Mouse (Mus musculus) mouse trophoblast stem cell (cell line): ENCODE data around the gene Tcf25.
"Not testable (repeated sequence)": the region's sequence is repeated elsewhere in the genome, so short reads cannot be mapped to it uniquely, and the experiment has no call there.

Experiments
- in situ Hi-C, 2 experiments: fragments of 300-500 bp; cut with MseI, MboI; formaldehyde crosslinking; loops; 2 replicates in 1 of 2; 3 replicates in 1 of 2; pipeline ENCODE4 v1.15.1; 2025

Gene Tcf25

DNA sequence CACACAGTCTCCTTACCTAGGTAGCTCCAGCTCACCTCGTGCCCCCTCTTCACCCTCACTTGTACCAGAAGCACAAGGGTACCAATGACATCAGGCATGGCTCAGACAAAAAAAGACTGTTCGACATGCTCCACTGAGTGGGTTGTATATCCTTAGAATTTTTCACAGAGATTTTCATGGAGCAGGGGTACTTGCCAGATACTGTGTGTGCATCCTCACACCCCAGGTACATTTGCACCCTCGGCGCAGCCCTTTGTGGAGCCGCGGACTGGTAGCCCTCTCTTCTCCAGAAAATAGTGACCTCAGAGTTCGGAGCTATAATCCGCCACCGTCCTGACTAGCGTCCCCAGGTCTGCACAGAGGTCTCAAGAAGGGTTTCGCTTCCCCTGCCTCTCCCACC, 37.2 kb downstream of the Tcf25 start:
- in situ Hi-C loops = no loop called here

DNA sequence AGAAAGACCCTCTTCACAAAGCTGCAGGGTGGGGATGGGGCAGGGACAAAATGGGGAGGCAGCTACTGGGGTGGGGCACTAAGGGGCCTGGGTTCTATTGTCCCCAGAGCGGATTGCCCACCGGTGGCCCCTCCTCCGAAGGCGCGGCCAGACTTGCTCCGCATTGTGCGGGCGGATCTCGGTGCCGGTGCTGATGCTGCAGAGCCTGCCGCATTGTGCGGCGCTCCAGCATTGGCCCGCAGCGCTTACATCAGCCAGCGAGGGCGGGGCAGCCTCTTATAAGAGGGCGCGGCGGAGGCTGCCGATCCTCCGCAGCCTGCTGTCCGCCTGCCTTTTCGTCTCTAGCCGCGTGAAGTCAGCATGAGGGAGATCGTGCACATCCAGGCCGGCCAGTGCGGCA, 37.7 kb downstream of the Tcf25 start, which contains the start of gene Tubb3:
Tubb3 (plus strand) TSS at position 179 of the 400 bp plus-strand sequence.
- in situ Hi-C loops = no loop called here

DNA sequence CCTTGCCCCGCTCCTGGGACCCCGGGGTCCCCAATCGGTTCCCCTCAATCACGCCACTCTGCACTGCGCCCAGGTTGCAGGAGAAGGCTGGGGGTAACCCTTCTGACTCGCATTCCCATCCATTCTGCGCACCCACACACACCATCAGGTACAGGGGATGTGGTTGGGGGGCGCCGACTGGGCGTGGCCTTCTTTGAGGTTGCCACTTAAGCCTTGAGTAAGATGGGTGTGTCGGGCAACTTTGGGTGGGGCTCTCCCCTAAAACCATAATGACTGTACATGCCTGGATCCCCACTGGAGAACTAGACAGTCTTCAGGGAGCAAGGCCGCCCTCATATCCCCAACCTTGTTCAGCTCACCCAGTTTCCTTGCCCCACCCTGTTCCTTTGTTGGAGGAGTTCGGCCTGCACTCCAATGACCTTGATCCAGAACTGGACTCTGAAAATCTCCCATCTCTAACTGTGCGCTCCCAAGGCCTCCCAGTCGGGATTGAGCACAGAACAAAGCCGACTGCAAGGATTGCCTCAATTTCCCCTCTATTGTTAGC, 38.3 kb downstream of the Tcf25 start:
- in situ Hi-C loops = no loop called here

DNA sequence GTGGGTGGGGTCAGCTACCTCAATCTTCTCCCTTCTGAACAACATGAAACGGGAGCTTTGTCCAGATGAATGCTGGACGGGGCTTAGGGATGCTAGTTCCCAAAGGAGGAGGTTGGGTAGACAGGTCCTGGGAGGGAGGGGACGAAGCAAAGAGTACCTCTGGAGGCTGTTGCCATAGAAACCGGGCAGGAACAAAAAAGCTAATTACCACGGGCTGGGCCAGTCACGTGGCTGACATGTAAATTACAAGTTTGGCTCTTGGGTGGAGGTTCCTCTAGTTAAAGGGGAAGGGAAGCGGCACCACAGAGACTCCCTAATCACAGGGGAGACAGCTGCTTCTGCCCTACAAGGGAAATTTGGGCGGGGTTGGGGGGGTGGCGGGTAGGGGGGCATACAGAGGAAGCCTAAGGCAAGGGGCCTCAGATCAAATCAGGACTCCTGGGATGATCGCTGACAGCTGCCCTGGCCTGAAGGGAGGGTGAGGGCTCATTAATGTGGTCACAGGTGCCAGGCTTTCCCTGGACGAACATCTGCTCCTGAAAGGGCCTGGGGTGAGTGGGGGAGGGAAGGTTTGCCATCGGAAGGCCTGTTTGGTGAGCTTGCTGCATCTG, 39.1 kb downstream of the Tcf25 start:
- in situ Hi-C loops = no loop called here

DNA sequence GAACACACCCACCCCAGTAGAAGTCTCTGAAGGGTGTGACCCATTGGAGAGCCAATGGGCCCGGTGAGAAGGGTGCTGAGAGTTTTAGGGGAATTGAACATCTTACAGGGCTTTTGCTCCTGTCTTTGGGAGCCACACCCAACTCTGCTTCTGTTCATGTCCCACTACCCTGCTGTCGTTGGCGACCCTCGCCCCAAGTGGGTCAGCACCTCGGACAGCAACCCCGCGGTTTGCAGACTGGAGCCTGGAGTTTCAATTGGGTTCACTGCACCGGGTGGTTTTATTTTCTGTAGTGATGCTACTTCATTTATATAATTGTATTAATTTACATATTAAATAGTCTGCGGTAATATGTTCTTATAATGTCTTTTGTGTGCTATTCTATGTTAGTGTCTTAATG, 40.7 kb downstream of the Tcf25 start:
- in situ Hi-C loops = no loop called here

DNA sequence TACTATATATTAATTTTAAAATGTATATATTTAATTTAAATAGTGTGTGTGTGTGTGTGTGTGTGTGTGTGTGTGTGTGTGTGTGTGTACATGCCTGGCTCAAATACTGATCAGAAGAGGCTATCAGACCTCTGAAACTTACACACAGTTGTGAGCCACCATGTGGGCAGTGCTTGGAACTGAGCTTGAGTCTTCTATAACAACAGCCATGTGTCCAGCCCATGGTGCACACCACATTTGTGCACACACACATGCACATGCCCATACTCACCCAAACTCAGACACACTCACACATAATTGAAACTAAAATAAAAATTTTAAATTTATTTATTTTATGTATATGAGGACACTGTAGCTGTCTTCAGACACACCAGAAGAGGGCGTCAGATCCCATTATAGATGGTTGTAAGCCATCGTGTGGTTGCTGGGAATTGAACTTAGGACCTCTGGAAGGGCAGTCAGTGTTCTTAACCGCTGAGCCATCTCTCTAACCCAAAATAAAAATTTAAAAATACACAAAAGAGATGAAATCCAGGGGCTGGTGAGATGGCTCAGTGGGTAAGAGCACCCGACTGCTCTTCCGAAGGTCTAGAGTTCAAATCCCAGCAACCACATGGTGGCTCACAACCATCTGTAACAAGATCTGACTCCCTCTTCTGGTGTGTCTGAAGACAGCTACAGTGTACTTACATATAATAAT, 41.6 kb downstream of the Tcf25 start:
- in situ Hi-C loops = not testable (repeated sequence)

DNA sequence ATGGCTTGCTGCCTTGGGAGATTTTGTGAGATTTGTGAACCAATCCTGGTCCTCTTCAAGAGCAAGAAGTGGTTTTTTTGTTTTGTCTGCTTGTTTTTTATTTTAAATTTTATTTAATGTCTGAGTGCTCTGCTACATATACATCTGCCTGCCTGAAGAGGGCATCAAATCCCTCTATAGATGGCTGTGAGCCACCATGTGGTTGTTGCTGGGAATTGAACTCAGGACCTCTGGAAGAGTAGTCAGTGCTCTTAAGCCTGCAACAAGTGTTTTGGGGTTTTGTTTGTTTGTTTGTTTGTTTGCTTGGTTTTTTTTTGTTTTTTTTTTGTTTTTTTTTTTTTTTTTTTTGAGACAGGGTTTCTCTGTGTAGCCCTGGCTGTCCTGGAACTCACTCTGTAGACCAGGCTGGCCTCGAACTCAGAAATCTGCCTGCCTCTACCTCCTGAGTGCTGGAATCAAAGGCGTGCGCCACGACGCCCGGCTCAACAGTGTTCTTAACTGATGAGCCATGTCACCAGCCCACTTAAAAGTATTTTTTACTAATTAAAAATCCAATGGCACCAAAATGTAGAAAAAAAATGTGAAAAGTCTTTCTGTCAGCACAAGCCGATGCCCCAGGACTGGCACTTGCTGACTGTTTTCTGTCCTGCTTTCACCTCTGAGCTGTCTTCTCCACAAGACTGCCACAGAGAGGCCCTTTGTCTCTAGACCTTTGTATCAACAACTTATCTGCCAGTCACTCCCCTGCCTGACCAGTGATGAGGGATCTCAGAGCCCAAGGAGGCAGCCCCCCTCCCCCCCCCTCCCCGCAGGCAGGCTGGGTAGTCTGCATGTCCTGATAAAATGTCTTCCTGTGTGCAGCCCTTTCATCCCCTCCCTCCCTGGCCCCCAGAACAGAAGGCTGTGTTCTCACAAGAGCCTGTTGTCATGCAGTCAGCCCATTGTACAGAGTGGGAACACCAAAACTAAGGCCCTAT, 42.7 kb downstream of the Tcf25 start:
- in situ Hi-C loops = no loop called here

DNA sequence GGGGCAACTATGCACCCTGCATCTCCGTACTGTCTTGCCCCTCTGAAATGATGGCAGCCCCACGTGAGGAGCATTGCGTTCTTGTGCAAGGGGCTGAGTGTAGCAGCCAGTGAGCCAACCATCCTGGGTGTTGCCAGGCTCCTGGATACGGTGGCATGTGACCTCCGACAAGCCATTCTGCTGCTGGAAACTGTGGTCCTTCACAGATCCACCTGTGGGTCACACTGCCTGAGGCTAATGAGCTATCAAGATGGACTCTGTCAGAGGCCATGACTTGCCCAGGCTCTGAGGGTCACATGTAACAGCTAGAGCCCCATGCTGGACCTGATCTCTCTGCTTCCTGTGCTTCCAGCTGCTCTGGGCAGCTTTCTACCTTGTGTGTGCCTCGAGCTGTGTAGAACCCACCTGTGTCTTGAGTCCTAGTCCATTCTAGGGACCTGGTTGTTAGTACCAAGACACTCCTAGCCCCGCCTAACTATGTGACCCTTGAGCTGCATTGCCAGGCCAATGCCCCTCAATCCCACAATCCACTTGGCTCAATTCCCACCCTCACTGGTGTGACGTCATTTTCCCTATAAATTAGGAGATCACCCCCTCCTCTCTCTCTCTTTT, 43.5 kb downstream of the Tcf25 start:
- in situ Hi-C loops = no loop called here

DNA sequence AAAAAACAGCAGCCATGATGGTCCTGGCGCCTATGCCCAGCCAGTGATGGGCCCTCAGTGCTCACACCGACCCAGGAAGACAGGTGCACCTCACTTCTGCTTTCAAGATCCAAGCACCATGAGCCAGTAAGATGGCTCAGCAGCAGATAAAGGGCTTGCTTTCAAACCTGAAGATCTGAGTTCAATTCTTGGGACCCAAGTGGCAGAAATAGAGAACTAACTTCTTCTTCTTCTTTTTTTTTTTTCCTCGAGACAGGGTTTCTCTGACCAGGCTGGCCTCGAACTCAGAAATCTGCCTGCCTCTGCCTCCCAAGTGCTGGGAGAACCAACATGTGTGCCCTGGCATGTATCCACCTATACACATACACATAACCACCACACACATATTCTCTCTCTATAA, 46.2 kb downstream of the Tcf25 start:
- in situ Hi-C loops = no loop called here

DNA sequence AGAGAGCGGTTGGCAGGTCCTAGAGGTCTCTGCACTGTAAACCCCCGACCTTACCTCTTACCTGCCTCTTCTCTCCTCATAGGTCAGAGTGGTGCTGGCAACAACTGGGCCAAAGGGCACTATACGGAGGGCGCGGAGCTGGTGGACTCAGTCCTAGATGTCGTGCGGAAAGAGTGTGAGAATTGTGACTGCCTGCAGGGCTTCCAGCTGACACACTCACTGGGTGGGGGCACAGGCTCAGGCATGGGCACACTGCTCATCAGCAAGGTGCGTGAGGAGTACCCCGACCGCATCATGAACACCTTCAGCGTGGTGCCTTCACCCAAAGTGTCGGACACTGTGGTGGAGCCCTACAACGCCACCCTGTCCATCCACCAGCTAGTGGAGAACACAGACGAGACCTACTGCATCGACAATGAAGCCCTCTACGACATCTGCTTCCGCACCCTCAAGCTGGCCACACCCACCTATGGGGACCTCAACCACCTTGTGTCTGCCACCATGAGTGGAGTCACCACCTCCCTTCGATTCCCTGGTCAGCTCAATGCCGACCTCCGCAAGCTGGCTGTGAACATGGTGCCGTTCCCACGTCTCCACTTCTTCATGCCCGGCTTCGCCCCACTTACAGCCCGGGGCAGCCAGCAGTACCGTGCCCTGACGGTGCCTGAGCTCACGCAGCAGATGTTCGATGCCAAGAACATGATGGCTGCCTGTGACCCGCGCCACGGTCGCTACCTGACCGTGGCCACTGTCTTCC, 47.1 kb downstream of the Tcf25 start:
- in situ Hi-C loops = no loop called here

DNA sequence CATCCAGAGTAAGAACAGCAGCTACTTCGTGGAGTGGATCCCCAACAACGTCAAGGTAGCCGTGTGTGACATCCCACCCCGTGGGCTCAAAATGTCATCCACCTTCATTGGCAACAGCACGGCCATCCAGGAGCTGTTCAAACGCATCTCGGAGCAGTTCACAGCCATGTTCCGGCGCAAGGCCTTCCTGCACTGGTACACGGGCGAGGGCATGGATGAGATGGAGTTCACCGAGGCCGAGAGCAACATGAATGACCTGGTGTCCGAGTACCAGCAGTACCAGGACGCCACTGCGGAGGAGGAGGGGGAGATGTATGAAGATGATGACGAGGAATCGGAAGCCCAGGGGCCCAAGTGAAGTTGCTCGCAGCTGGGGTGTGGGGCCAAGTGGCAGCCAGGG, 47.8 kb downstream of the Tcf25 start:
- in situ Hi-C loops = no loop called here

DNA sequence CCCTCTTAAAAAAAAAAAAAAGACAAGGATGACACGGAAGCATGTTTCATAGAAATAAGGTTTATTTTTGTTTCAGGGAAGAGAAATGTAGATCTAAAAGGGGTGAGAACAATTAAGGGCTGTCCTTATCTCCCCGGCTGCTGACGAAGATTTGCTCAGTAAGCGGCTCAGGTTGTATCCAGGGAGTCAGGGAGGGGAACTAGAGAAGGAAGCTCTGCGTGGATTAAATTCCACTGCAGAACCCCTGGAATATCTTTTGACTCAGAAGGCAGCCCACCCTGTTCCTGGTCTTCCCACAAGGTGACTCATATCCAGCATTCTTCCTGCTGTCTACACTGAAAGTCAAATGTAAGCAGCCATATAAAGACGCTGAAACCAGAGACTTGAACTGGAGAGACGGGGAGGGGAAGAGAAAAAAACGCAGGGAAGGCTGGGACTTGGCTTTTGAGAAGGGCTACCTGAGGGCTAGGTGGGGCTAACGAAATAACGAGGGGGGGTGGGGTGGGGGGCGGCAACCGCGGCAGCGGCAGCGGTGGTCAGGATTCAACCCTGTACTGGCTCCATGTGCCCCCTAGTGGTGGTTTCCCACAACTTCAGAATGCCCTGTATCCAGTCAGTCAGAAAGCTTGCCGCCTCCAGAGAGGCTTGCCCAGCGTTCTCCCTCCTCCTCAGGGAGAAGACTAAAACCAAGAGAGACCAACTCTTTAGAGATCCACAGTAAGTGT, 48.7 kb downstream of the Tcf25 start:
- in situ Hi-C loops = no loop called here

DNA sequence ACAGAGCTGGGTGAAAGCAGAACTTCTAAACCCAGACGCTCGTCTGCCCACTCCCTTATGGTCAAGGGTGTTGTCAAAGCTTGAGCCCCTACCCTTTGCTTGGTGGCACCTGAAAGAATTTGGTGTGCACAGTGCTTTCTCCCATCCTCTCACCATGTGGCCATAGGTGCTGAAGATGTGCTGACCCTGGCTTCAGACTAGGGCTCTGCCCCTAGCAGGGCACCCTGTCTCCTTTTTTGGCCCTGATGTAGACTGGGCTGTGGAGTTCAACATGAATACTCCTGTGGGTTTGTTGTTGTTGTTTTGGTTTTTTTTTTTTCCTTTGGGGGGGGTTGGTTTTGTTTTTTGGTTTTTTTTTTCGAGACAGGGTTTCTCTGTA, 49.2 kb downstream of the Tcf25 start:
- in situ Hi-C loops = no loop called here

DNA sequence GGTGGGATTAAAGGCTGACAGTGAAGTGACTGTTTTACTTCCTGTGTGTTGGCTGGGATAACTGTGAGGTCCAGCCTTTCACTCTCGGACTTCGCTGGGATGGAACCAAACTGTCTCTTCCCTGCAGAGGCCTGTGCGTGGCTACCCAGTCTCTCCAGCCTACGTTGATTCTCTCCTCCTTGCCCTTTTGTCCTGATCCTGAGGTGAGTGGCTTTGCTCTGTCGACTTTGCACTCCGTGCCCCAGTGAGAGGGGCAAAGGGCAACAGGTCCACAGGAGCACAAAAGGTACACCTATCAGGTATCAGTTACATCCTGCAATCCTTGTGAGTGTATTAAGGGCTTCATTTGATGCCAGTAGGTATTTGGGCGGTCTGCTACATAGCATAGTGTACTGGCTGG, 49.9 kb downstream of the Tcf25 start, which contains the start of gene Def8:
Def8 (plus strand) TSS at position 87 of the 400 bp plus-strand sequence.
- in situ Hi-C loops = no loop called here

DNA sequence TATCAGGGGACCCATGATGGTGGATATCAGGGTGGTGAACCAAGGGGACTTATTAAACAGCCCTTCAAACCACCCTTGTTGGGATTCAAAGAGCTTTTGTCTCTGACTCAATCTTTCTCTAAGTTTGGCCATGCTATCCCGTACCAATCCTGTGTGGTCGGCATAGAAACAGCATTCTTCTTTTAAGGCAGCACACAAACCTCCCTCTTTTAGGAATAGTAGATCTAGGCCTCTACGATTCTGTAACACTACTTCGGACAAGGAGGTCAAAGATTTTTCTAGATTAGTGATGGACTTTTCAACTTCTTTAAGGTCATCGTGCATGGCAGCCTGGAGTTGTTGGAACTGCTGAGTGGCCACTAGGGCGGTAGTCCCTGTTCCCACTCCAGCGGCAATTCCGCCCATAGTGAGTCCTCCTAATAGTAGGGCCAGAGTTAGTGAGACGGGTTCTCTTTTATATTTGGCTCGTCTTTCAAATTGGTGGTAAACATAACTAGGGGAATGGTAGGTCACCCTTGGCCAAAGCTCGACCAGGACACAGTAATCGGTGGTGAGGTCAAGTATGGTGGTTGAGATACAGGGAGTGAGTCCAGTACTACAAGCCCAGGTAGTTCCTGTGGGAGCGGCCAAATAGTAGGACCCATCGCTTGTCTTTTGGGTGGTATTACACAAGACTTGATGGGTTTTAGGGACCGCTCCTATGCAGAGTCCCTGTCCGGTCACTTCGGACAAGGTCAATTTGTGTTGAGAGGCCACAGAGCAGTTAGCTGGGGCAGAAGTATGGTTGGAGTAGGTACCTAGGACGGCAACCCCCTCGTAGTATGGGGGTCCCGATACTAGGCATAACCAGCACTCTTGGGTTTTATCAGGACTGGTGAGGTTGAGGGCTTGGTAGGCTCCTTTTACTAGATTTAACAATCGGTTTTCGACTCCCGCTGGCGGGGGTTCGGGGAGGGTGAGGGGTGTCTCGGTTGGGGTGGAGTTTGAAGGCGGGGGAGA, 53.3 kb downstream of the Tcf25 start:
- in situ Hi-C loops = no loop called here

DNA sequence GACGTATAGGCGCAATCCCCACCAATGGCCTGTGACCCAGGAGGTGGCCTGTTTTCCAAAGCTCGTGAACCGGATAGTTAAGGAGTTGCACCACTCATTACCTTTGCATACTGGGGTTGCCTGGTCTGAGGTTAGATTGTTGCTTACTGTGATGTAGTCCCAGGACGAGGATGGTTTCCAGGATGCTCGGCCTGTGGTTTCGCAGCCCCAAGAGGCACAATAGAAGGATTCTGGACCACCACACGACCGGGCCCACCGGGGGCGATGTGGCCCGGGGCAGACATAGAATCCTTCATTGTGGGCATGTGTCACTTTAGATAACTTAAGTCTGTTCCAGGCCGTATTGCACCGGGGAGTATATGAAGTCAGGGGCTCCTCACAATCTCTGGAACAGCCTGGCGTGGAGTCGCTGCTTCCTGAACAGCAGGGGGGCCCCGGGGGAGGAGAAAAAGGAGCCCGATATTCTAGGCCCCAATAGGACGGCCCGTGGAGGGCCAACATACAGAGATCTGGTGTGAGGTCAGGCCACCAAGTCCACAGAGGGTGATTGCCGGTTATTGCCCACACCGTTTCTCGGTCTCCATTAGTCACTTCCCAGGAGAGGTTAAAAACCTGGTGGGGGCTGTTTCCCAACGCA, 54.2 kb downstream of the Tcf25 start:
- in situ Hi-C loops = no loop called here

DNA sequence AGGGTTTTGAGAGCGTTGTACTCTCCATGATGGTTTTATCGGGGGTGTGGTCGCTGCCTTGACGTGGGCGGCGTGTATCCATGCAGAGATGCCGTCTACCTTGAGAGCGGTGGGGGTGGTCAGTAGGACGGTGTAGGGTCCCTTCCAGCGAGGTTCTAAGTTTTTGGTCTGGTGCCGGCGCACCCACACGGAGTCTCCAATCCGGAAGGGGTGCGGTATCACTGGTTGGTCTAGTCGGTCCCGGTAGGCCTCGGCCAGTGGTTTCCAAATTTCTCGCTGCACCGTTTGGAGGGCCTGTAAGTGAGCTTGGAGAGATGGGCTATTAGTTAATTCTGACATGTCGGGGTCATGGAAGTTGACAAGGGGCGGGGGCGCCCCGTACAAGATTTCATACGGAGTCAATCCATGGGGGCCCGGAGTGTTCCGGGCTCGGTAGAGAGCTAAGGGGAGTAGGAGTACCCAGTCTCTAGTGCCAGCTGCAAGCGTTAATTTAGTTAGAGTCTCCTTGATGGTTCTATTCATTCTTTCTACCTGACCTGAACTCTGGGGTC, 54.9 kb downstream of the Tcf25 start:
- in situ Hi-C loops = no loop called here
